In genomic region chr5:122487825-122488224, GRCm38 (mm10) we compare ENCODE assay signal across 11 mouse cellular contexts.
"Had no signal": no experiment of that assay in that cellular context is flagged by ENCODE, and none has a peak within 500 bp of the region (broad histone marks: within the 10 kb centered on the region; RNA-seq: fewer than 3 reads in every experiment).

No protein-coding gene starts in this region.

- H3K9ac ChIP-seq: intestine, embryonic 15.5 days; liver, embryonic 13.5 days had no signal

- H3K27me3 ChIP-seq: intestine, embryonic 15.5 days; liver, embryonic 13.5 days had no signal

- H3K27ac ChIP-seq: intestine, embryonic 15.5 days; left cerebral cortex, adult 2 months; liver, embryonic 13.5 days had no signal

- H3K4me1 ChIP-seq: intestine, embryonic 15.5 days; liver, embryonic 13.5 days had no signal

- DNase-seq: layer of hippocampus, postnatal 36 days; liver, embryonic 13.5 days; lung, adult 2 months; lung, postnatal 14 days; lung, postnatal 4 days; midbrain, embryonic 14.5 days; thymus, adult 18-20 months; thymus, postnatal 36 days had no signal

- H3K9me3 ChIP-seq: intestine, embryonic 15.5 days; liver, embryonic 13.5 days had no signal

- ATAC-seq: intestine, embryonic 15.5 days had no signal

- H3K4me3 ChIP-seq: intestine, embryonic 15.5 days; left cerebral cortex, adult 2 months; liver, embryonic 13.5 days had no signal

- H3K4me2 ChIP-seq: intestine, embryonic 15.5 days; liver, embryonic 13.5 days; midbrain, embryonic 11.5 days had no signal
